Mouse (Mus musculus): ENCODE data around the gene Psmb2.

Gene Psmb2

DNA sequence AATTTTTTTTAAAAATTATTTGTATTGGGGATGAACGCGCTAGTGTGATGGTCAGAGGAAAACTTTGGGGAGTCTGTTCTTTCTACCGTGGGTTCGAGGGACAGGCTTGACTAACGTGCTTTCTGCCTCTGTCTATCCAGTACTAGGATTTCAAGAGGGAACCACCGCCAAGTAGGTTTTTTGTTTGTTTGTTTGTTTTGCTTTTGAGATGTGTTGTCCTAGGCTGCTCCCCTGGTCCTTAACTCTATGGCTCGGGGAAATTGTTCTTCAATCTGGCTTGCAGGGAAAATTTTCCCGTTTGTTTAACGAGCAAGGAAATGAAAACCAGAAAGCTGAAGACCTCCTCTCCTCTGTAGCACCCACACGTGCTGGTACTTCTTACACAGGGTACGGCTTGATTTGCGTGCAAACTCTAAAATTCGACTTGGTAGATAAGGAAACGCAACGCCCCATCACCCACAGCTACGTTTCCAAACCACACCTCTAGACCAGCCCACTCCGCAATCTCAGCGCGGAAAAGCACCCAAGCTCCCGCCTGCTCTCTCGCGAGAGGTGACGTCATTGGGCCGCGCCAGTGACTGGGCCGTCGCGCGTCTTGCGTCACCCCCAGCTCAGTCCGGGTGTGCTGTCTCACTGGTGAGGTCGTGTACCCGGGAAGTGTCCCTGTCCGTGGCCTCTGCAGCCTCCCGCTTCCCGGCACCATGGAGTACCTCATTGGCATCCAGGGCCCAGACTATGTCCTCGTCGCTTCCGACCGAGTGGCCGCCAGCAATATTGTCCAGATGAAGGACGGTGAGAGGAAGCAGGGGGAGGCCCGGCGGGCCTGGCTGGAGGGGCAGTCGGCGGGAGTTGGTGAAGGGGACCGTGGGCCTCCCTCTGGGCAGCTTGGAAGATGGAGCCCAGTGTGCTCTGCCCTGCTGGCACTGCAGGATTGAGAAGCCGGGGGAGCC is at the start of gene Psmb2:
Gene Psmb2 (plus strand): TSS at position 577 of the 950 bp plus-strand sequence.
- peak; percentile 98 for DNase-seq (ENCODE audit: low read depth)

DNA sequence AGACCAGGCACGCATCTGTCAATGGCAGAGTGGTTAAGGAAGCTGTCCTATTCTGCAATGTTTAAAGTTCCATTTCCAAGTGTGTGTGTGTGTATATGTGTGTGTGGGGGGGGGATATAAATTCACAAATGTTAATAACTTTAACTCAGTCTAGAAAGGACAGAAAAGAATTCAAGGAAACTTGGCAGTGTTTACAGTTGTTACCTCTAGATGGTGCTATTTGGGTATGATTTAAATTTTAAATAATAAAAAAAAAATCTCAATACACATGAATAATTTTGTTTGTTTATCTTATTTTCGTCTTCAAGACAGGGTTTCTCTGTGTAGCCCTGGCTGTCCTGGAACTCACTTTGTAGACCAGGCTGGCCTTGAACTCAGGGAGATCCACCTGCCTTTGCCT is 45.5 kb upstream of the Psmb2 start:
- peak; percentile 45 for DNase-seq (ENCODE audit: low read depth)

GRCm38 (mm10) chr4:126632668-126633067 is 44.8 kb upstream of the Psmb2 start:
- no peak for DNase-seq (ENCODE audit: low read depth)

DNA sequence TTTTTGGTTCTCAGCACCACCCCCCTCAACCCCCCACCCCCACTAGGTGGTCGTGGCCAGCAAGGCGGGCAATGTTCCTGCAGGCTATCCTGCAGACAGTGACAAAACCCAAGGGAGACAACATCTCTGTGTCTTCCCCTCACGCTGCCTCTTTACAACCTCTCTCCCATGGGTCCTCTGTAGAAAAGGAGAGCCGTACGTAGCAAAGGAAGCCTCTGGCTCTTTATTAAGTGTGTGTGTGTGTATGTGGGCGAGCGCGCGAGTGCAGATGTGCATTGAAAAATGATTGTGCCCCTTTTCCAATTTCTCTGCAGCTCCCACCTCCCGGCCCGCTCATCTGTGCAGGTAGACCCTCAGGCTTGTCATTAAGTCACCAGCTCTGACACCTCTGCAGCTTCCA is 41.1 kb upstream of the Psmb2 start:
- no peak for DNase-seq (ENCODE audit: low read depth)

GRCm38 (mm10) chr4:126637446-126637845 is 40.0 kb upstream of the Psmb2 start:
- DNase-seq (ENCODE audit: low read depth) = no peak

GRCm38 (mm10) chr4:126639339-126639738 is 38.1 kb upstream of the Psmb2 start:
- DNase-seq (ENCODE audit: low read depth) = no peak

DNA sequence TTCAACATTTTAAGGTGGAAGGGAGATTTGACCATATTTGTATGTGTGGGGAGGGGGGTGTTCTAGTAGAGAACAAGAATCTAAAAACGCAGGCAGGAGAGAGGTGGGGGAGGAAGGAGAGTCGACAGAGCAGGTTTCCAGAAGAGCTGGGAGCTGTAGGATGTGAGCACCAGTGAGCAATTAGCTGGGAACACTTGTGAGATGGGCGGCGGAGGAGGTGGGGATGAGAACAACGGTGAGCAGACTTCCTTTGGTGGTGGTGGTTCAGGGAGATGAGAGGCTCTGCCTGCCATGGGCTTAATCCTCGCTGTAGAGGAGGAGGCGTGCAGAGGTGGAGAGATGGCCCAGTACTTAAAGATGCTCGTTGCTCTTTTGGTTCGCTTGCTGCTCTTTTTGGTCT is 35.5 kb upstream of the Psmb2 start:
- DNase-seq (ENCODE audit: low read depth) = no peak

DNA sequence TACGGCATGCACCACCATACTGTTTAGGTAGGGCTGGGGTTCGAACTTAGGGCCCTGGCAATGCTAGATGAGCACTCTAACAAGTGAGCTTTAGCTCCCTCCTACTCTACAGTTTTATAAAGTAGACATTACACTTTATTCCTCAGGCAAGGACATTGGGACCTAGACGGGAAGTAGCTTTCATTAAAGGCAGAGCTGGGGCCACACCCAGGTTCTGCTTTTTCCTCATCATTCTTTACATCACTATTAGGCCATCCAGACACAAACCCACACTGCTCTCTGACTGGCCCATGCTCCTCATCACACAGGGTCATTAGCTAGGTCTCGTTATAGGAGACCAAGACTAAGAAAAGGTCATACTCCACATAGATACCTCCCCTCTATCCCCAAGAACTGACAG is 33.6 kb upstream of the Psmb2 start:
- DNase-seq (ENCODE audit: low read depth) = no peak

DNA sequence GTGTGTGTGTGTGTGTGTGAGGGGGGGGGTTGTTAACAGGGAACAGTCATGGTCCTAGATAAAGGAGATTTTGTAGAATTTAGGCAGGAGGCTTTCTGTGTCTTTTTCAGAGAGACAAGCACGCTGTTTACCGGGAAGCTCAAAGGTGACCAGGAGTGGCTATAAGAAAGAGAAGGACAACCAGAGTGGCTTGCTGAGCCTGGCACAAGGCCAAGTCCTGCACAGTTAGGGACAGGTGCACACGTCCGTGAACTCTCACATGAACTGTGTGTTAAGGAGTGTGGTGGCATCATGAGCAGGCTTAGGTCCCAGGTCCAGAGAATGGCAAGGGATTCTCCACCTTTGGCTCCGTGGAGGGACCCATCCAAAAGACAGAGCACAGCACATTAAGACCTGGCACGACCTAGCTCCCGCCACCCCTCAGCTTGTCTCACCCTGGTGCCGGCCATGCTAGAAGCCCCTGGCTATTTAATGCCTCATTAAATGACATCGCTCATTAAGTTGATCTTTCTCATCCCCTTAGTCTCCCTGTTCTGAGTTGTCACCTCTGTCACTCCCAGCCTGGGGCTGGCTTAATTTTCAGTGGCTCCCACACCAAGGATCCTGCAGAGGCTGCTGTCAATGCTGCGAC is 33.0 kb upstream of the Psmb2 start:
- DNase-seq (ENCODE audit: low read depth) = no peak

GRCm38 (mm10) chr4:126647996-126648910 is 29.2 kb upstream of the Psmb2 start:
- no peak for DNase-seq (ENCODE audit: low read depth)

DNA sequence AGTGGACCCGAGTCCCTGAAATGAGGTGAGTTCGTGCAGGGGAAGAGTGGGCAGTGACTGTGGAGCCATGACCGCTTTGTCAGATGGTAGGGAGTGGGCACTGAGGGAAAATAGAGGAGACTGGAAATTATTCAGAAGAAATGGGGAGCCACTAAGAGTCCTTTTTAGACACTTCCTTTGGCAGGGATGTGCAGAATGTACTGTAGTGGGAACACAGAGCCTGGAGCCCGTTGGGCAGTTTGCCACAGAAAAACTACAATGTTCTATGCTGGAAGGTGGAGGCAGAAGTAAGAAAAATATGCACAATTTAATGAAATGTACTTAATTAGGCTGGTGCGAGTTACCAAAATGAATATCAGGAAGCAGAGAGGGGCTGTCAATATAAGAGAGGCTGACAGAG is 24.3 kb upstream of the Psmb2 start:
- no peak for DNase-seq (ENCODE audit: low read depth)

GRCm38 (mm10) chr4:126655356-126655755 is 22.1 kb upstream of the Psmb2 start:
- DNase-seq (ENCODE audit: low read depth) = peak; percentile 40

GRCm38 (mm10) chr4:126661249-126661648 is 16.2 kb upstream of the Psmb2 start:
- DNase-seq (ENCODE audit: low read depth) = no peak

DNA sequence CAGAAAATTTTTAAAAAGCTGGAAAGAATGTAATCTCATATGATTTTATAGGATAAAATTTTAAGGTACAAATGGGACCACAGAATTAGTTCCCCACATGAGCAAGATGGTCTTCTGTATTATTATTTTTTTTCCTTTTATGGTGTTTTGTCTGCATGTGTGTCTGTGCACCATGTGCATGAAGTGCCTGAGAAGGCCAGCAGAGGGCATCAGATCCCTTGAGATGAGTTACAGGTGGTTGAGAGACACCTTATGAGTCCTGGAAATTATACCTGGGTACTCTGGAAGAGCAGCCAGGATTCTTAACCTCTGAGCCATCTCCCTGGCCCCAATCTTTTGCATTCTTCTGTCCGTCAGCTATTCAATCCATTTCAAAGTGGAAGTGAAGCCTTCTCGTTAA is 10.4 kb upstream of the Psmb2 start:
- DNase-seq (ENCODE audit: low read depth) = peak; percentile 18

- peak; percentile 15 for DNase-seq (ENCODE audit: low read depth)
Observed at GRCm38 (mm10) chr4:126682298-126682697, 4.9 kb downstream of the Psmb2 start.

DNA sequence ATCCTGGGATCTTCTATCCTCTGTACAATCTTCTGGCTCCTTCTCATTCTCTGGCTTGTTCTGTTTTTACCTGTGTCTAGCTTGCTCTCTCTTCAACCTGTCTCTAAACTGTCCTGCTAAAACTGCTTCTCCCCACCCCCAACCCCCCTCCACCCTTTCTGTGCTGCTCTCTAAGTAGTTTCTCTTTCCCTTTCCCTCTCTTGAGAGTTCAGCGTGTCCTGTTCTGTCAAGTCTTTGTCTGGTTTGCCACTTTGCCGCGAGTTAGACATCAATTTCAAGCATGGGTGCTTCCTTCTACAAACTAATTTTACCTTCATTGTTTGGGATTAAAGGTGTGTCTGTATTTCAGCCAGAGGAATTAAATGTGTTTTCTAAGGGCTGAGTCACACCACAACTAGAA is 5.7 kb downstream of the Psmb2 start:
- peak; percentile 42 for DNase-seq (ENCODE audit: low read depth)

GRCm38 (mm10) chr4:126689457-126689856 is 12.0 kb downstream of the Psmb2 start:
- DNase-seq (ENCODE audit: low read depth) = no peak

DNA sequence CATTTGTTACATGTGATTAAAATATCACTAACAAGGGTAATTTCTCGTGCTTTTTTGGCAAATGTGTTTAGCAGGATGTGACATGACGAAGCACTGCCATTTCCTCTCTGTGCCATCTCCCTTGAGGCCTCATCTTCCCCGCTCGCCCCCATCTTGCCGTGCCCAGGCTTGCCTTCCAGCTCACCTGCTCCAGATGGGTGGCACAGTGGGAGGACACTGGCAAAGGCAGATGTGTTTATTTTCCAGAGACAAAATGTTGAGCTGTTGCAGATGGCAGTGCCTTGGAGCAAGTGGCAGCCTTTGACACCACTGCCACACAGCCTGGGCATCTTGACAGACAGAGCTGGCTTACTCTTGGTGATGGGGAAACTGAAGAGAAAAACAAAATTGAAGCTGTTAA is 15.6 kb downstream of the Psmb2 start:
- no peak for DNase-seq (ENCODE audit: low read depth)

DNA sequence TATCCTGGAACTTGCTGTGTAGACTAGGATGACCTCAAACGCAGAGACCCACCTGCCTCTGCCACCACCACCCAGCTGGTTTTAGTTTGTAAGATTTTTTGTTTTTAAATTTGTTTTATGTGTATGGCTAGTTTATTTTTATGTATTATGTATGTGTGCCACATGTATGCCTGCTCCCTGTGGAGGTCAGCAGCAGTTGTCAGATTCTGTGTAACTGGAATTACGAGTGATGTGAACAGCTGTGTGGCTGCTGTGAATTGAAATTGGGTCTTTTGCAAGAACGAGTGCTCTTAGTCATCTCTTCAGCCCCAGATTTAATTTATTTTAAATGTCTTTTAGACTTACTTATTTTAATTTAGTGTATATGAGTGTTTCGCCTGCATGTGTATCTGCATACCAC is 19.5 kb downstream of the Psmb2 start:
- no peak for DNase-seq (ENCODE audit: low read depth)

- DNase-seq (ENCODE audit: low read depth) = no peak
Observed at GRCm38 (mm10) chr4:126706630-126707438, 29.4 kb downstream of the Psmb2 start.

GRCm38 (mm10) chr4:126707439-126707826 is 30.0 kb downstream of the Psmb2 start:
- DNase-seq (ENCODE audit: low read depth) = no peak

All from 416B (cell line).